Mouse (Mus musculus) cortical plate, adult 2 months (tissue): ENCODE results near the gene Notum.

Source experiments
- CTCF ChIP-seq: fragments of 200-500 bp; IDR thresholded peaks from 2 replicates; pipeline ENCODE4 v1.5.1; 2011; ENCODE audit warnings: mild to moderate bottlenecking, control low read depth, low read length; ENCODE audit not compliant: insufficient read depth; ENCODE audit errors: extremely low read depth
- POLR2A ChIP-seq: fragments of 200-500 bp; IDR thresholded peaks from 2 replicates; pipeline ENCODE4 v1.6.1; 2011; ENCODE audit warnings: mild to moderate bottlenecking, low read length, control low read depth; ENCODE audit not compliant: insufficient read depth; ENCODE audit errors: extremely low read depth

GRCm38 (mm10) chr11:120654741-120655140 lies 6.2 kb downstream of the Notum start:
- no peak for TF ChIP-seq POLR2A
- TF ChIP-seq CTCF, result no peak
